Mouse (Mus musculus) erythroblast, embryonic 14.5 days (primary cell): ENCODE measurements around the gene Prss41. TPM values are rescaled to one million over a fixed set of nuclear protein-coding genes. Genes with fewer than 3 reads are reported as not detected.
A peak's percentile ranks its signal among the peaks of the same experiment; 100 is the strongest.

Source experiments
- H3K27me3 ChIP-seq: 2 replicates; pipeline ENCODE4 v1.6.1; 2012; ENCODE audit warnings: inconsistent platforms; ENCODE audit not compliant: control insufficient read depth
- H3K36me3 ChIP-seq: 2 replicates; pipeline ENCODE4 v1.6.1; 2012; ENCODE audit warnings: mild to moderate bottlenecking, inconsistent platforms; ENCODE audit not compliant: control insufficient read depth
- H3K4me1 ChIP-seq: 2 replicates; pipeline ENCODE4 v1.6.1; 2012; ENCODE audit warnings: inconsistent platforms; ENCODE audit not compliant: control insufficient read depth
- H3K4me3 ChIP-seq: replicated peaks from 2 replicates; pipeline ENCODE3; 2012; ENCODE audit warnings: moderate library complexity, mild to moderate bottlenecking, inconsistent platforms
- H3K9me3 ChIP-seq: 2 replicates; pipeline ENCODE4 v1.6.1; 2012; ENCODE audit warnings: low read length, inconsistent platforms, mixed read lengths; ENCODE audit not compliant: control insufficient read depth
- GATA1 ChIP-seq: IDR thresholded peaks from 2 replicates; pipeline ENCODE4 v1.6.1; 2012; ENCODE audit warnings: low read length, inconsistent platforms, mixed read lengths
- TAL1 ChIP-seq: IDR thresholded peaks from 3 replicates; pipeline ENCODE4 v1.6.1; 2012; ENCODE audit warnings: low read length, inconsistent platforms, mixed read lengths
- polyA plus RNA-seq: library from polyadenylated mRNA; stranded (reverse); fragments of >175 nt; gene quantifications from 2 replicates; pipeline ENCODE4 v1.2.3, GENCODE M21; 2012

Gene Prss41
- polyA plus RNA-seq, 1 experiment, result 0.09 TPM

DNA sequence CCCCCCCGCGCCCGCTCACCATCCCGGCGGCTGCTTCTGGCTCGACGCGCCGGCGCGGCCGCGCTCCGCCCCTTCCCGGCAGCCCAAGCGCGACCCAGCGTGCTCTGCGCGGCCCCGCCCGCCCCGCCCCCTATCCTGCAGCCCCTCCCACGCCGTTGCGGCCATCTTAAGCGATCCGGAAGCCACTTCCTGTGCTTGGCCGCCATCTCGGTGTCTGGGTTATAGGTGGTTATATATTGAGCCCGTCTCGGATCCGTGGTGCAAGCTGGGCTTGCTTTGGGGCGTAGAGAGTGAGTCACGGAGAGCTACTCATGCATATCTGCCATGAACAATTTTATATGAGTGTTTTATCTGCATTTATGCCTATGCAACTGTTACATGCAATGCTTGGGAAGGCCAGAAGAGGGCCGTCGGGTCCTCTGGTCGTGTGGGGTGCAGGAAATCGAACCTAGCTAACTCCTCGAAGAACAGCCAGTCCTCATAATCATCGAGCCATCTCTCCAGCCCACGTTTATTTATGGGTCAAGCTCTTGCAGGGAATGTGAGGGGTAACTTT is 14.8 kb downstream of the Prss41 start, which contains the start of gene Elob:
Gene Elob, minus strand, starts transcription at position 73 of the 556 bp plus-strand sequence.
- Histone ChIP-seq H3K27me3 (peaks cover 35% of the 10 kb centered on the region), H3K36me3 (peaks cover 35% of the 10 kb centered on the region), H3K9me3 (peaks cover 10% of the 10 kb centered on the region), H3K4me1 (peaks cover 22% of the 10 kb centered on the region), H3K4me3 (peak within 1 kb of the TSS; percentile 86)
- no peak for TF ChIP-seq GATA1

GRCm38 (mm10) chr17:23828271-23829001 is 15.5 kb downstream of the Prss41 start:
- H3K4me3 ChIP-seq, result peak overlapping the region; percentile 86
- peaks cover 23% of the 10 kb centered on the region for H3K4me1 ChIP-seq
- H3K36me3 ChIP-seq, result peaks cover 42% of the 10 kb centered on the region
- no peak for TF ChIP-seq TAL1
- no peak for TF ChIP-seq GATA1
- peaks cover 10% of the 10 kb centered on the region for H3K9me3 ChIP-seq
- H3K27me3 ChIP-seq, result peaks cover 28% of the 10 kb centered on the region

- H3K9me3 ChIP-seq, result peaks cover 17% of the 10 kb centered on the region
- TF ChIP-seq GATA1 (no peak), TAL1 (no peak)
- H3K27me3 ChIP-seq, result peaks cover 5% of the 10 kb centered on the region
- peaks cover 70% of the 10 kb centered on the region for H3K36me3 ChIP-seq
- H3K4me3 ChIP-seq, result no peak overlapping the region
- peaks cover 24% of the 10 kb centered on the region for H3K4me1 ChIP-seq
Measured at GRCm38 (mm10) chr17:23825591-23825990, 18.4 kb downstream of the Prss41 start.

- Histone ChIP-seq H3K36me3 (peaks cover 90% of the 10 kb centered on the region), H3K4me1 (peaks cover 18% of the 10 kb centered on the region), H3K27me3 (peaks cover 3% of the 10 kb centered on the region; the same call in 1 of the 2 replicates), H3K4me3 (no peak overlapping the region), H3K9me3 (peaks cover 27% of the 10 kb centered on the region)
- TF ChIP-seq TAL1, result no peak
- no peak for TF ChIP-seq GATA1
Measured at GRCm38 (mm10) chr17:23823614-23824013, 20.4 kb downstream of the Prss41 start.

DNA sequence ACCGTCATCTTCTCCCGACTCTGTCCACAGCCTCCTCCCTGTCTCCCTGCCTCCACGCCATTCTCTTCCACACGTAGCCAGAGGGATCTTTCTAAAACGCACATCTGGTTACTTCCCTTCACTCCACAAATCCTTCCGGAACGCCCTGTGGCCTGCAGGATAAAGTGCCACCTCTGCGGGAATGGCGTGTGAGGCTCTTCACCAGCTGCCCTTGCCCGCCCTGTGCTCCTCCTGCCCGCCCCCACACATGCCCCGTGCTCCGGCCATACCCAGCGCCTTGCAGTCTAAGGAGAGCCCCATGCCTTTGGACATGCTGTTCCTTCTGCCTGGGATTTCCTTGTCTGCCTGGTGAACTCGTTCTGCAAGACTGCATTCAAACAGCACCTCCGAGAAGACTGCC is 21.0 kb downstream of the Prss41 start:
- TF ChIP-seq GATA1 (no peak), TAL1 (no peak)
- peaks cover 12% of the 10 kb centered on the region for H3K4me1 ChIP-seq
- H3K9me3 ChIP-seq, result peaks cover 32% of the 10 kb centered on the region
- no peak overlapping the region for H3K4me3 ChIP-seq
- peaks cover 4% of the 10 kb centered on the region; the same call in 1 of the 2 replicates for H3K27me3 ChIP-seq
- peaks cover 96% of the 10 kb centered on the region for H3K36me3 ChIP-seq

DNA sequence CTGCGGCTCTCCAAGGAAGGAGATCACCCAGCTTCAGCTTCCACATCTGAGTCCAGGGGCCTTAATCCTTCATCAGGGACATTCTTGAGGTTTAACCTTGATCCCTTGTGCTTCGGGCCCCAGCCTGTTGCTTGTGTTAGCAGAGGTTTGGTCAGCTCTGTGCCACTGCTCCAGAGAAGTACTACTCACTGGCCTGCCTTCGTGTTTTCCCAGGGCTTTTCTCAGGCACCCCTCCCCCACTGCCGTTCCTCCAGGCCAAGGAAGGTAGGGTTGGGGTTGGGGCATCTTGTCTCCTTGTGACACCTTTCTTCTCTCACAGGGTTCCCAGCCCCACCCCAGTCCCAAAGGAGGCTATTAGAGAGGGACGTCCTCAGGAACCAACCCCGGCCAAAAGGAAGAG is 21.9 kb downstream of the Prss41 start:
- Histone ChIP-seq H3K4me1 (peaks cover 4% of the 10 kb centered on the region), H3K27me3 (peaks cover 4% of the 10 kb centered on the region; the same call in 1 of the 2 replicates), H3K36me3 (peaks cover 100% of the 10 kb centered on the region), H3K4me3 (no peak overlapping the region), H3K9me3 (peaks cover 42% of the 10 kb centered on the region)
- TF ChIP-seq TAL1, result no peak
- TF ChIP-seq GATA1, result no peak

DNA sequence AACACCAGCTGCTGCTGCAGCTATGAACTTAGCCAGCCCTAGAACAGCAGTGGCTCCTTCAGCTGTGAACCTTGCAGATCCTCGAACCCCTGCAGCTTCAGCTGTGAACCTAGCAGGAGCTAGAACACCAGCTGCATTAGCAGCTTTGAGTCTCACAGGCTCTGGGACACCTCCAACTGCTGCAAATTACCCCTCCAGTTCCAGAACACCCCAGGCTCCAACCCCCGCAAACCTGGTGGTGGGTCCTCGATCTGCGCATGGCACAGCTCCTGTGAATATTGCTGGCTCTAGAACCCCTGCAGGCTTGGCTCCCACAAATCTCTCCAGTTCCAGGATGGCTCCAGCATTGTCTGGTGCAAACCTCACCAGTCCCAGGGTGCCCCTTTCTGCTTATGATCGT is 23.2 kb downstream of the Prss41 start:
- H3K27me3 ChIP-seq, result peaks cover 7% of the 10 kb centered on the region; the same call in 1 of the 2 replicates
- peaks cover 55% of the 10 kb centered on the region for H3K9me3 ChIP-seq
- H3K36me3 ChIP-seq, result peaks cover 100% of the 10 kb centered on the region
- no peak for TF ChIP-seq GATA1
- TF ChIP-seq TAL1, result no peak
- no peak overlapping the region for H3K4me3 ChIP-seq
- H3K4me1 ChIP-seq, result peaks cover 2% of the 10 kb centered on the region; the same call in 1 of the 2 replicates

DNA sequence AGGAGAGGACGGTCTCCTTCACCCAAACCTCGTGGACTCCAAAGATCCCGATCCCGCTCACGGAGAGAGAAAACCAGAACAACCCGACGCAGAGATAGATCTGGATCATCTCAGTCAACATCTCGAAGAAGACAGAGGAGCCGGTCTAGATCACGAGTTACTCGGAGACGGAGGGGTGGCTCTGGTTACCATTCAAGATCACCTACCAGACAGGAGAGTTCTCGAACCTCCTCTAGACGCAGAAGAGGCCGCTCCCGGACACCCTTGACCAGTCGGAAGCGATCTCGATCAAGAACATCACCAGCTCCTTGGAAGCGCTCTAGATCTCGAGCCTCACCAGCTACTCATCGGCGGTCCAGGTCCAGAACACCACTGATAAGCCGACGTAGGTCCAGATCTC is 24.7 kb downstream of the Prss41 start:
- Histone ChIP-seq H3K4me3 (no peak overlapping the region), H3K36me3 (peaks cover 100% of the 10 kb centered on the region), H3K9me3 (peaks cover 68% of the 10 kb centered on the region)

DNA sequence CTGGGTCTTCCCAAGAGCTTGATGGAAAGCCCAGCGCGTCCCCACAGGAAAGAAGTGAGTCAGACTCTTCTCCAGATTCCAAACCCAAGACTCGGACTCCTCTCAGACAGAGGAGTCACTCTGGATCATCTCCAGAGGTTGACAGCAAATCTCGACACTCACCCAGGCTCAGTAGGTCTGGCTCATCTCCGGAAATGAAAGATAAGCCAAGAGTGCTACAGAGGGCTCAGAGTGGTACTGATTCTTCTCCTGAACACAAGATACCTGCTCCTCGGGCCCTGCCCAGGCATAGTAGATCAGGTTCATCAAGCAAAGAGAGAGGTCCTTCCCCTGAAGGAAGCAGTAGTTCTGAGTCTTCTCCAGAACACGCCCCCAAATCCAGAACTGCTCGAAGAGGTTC is 25.4 kb downstream of the Prss41 start:
- Histone ChIP-seq H3K4me3 (no peak overlapping the region), H3K9me3 (peaks cover 72% of the 10 kb centered on the region), H3K4me1 (peaks cover 2% of the 10 kb centered on the region; the same call in 1 of the 2 replicates), H3K36me3 (peaks cover 100% of the 10 kb centered on the region), H3K27me3 (peaks cover 12% of the 10 kb centered on the region; the same call in 1 of the 2 replicates)
- no peak for TF ChIP-seq TAL1
- no peak for TF ChIP-seq GATA1

More for the DNA sequence above, 24.7 kb downstream of the Prss41 start:
- peaks cover 2% of the 10 kb centered on the region; the same call in 1 of the 2 replicates for H3K4me1 ChIP-seq
- peaks cover 12% of the 10 kb centered on the region; the same call in 1 of the 2 replicates for H3K27me3 ChIP-seq
- no peak for TF ChIP-seq GATA1
- TF ChIP-seq TAL1, result no peak
